Mouse (Mus musculus): Measurements from ENCODE around the gene Slc26a9. TPM values are rescaled to one million over a fixed set of nuclear protein-coding genes. Genes with fewer than 3 reads are reported as not detected.

The Slc26a9 gene
- 4.0 TPM in 1 of 2 replicates, not detected in the other for polyA plus RNA-seq (2011; ENCODE audit: insufficient read depth, insufficient read length, low replicate concordance, missing spikeins)

DNA sequence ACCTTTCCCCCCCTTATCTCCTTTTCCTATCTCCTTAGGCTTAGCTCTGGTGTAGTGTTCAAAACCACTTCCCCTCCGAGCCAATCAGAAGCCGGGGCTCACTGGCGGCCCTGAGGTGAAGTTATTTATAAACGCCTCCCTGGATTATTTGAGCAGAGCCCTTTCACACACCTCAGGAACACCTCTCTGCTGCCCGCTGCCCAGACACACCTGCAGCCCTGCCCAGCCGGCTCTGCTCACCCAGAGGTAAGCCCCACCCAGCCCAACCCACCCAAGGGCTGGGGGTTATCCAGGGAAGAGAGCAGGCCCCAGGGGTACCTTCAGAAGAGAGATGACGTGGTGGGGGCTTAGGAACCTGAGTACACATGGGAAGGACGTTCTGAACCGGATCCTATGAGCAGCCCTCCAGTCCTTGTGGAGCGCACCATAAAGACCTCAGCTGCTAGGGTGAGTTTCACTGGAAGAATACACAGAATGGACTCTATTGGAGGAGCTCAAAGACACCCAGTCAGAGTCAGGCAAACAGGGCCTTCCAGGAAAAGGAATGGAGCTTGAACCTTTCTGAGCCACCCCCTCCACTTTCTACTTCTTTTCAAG lies at the start of gene Slc26a9:
Gene Slc26a9, plus strand, starts transcription at position 155 of the 597 bp plus-strand sequence.
- TF ChIP-seq CTCF (IDR thresholded peaks at IDR 0.05; ENCODE audit: control insufficient read depth, insufficient read depth, low read length) (no peak), POLR2A (IDR thresholded peaks at IDR 0.05; ENCODE audit: borderline replicate concordance, control insufficient read depth, low read depth, low read length) (no peak)
- Histone ChIP-seq H3K4me1 (ENCODE audit: control insufficient read depth, insufficient read depth, low read length) (peaks cover 2% of the 10 kb centered on the region; the same call in 1 of the 2 replicates), H3K4me3 (replicated peaks; ENCODE audit: control insufficient read depth, low read depth, low read length) (no peak within 1 kb of the TSS), H3K27ac (ENCODE audit: control insufficient read depth, insufficient read depth, low read depth, low read length, poor library complexity) (no peak within 1 kb of the TSS)
- WGBS, result 26% methylated on average over 10 of the region's 10 CpGs

- TF ChIP-seq CTCF (IDR thresholded peaks at IDR 0.05; ENCODE audit: control insufficient read depth, insufficient read depth, low read length) (no peak), POLR2A (IDR thresholded peaks at IDR 0.05; ENCODE audit: borderline replicate concordance, control insufficient read depth, low read depth, low read length) (no peak)
- 90% methylated on average over 2 of the region's 2 CpGs for WGBS
- Histone ChIP-seq H3K27ac (ENCODE audit: control insufficient read depth, insufficient read depth, low read depth, low read length, poor library complexity) (no peak overlapping the region), H3K4me3 (replicated peaks; ENCODE audit: control insufficient read depth, low read depth, low read length) (no peak overlapping the region), H3K4me1 (ENCODE audit: control insufficient read depth, insufficient read depth, low read length) (peaks cover 2% of the 10 kb centered on the region)
These were observed 48.5 kb upstream of the Slc26a9 start for GRCm38 (mm10) chr1:131695308-131695707.

- Histone ChIP-seq H3K27ac (ENCODE audit: control insufficient read depth, insufficient read depth, low read depth, low read length, poor library complexity) (no peak overlapping the region), H3K4me1 (ENCODE audit: control insufficient read depth, insufficient read depth, low read length) (peaks cover 2% of the 10 kb centered on the region)
- 78% methylated on average over 4 of the region's 4 CpGs for WGBS
These were observed 47.5 kb upstream of the Slc26a9 start for GRCm38 (mm10) chr1:131696325-131696724.

DNA sequence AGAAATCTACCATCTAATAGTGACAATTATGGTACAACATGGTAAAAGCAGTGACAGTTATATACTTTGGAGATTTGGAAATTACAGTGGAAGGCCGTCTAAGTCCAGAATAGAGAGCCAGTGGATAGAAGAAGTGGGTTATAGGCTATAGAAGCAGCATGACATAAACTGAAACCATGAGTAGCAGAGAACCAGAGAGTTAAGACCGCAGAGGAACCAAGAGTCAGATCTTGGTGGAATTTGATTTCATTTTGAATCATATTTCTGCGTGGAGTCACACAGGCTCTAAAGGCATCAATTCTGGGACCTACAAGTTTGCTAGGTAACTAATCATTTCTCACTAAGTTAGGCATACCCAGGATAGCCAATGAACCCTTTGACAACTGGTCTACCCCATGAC lies 45.1 kb upstream of the Slc26a9 start:
- Histone ChIP-seq H3K4me1 (ENCODE audit: control insufficient read depth, insufficient read depth, low read length) (peaks cover 3% of the 10 kb centered on the region), H3K27ac (ENCODE audit: control insufficient read depth, insufficient read depth, low read depth, low read length, poor library complexity) (no peak overlapping the region), H3K4me3 (replicated peaks; ENCODE audit: control insufficient read depth, low read depth, low read length) (no peak overlapping the region)
- no peak for TF ChIP-seq POLR2A (IDR thresholded peaks at IDR 0.05; ENCODE audit: borderline replicate concordance, control insufficient read depth, low read depth, low read length)
- no peak for TF ChIP-seq CTCF (IDR thresholded peaks at IDR 0.05; ENCODE audit: control insufficient read depth, insufficient read depth, low read length)
- WGBS, result 80% methylated on average over 3 of the region's 3 CpGs

More at GRCm38 (mm10) chr1:131696325-131696724, 47.5 kb upstream of the Slc26a9 start:
- TF ChIP-seq POLR2A (IDR thresholded peaks at IDR 0.05; ENCODE audit: borderline replicate concordance, control insufficient read depth, low read depth, low read length) (no peak), CTCF (IDR thresholded peaks at IDR 0.05; ENCODE audit: control insufficient read depth, insufficient read depth, low read length) (no peak)
- H3K4me3 ChIP-seq (replicated peaks; ENCODE audit: control insufficient read depth, low read depth, low read length), result no peak overlapping the region

DNA sequence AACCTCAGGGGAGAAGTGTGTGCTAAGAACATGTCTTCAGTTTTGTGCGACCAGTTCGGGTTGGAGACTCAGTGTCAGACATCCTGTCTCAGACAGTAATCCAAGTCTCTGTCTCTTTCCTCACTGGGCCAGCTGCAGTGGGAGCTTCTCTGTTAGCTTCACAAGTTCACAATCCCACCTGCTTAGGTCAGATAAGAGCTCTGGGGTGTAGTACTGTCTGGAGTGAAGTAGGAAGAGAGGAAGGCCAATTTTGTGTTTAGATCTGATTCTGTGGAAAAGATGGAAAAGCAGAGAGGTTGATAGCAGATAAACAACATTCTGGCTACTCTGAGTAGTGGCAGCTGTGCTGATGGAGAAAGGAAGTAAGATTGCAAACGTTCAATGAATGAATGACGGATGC lies 44.2 kb upstream of the Slc26a9 start:
- Histone ChIP-seq H3K27ac (ENCODE audit: control insufficient read depth, insufficient read depth, low read depth, low read length, poor library complexity) (no peak overlapping the region), H3K4me1 (ENCODE audit: control insufficient read depth, insufficient read depth, low read length) (peaks cover 3% of the 10 kb centered on the region), H3K4me3 (replicated peaks; ENCODE audit: control insufficient read depth, low read depth, low read length) (no peak overlapping the region)
- TF ChIP-seq CTCF (IDR thresholded peaks at IDR 0.05; ENCODE audit: control insufficient read depth, insufficient read depth, low read length), result no peak
- 51% methylated on average over 4 of the region's 4 CpGs for WGBS

DNA sequence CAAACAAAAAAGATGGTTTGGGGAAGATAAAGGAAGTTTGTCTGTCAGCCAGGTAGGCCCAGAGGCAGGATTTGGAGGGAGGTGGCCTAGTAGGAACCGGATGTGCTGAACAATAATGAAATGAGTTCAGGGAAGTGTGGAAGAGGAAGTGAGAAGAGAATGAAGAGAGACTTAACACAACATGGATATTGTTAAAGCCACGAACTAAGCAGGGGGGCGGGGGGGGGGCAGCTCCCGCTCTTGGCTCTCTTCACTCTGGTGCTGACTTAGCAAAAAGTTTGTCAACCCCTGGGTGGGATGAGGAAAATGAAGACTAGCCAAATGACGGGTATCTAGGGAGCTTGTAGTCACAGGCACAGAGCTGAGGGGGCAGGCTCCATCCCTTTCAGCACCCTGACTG lies 43.4 kb upstream of the Slc26a9 start:
- WGBS, result 17% methylated on average over 5 of the region's 5 CpGs
- H3K4me3 ChIP-seq (replicated peaks; ENCODE audit: control insufficient read depth, low read depth, low read length), result no peak overlapping the region
- H3K27ac ChIP-seq (ENCODE audit: control insufficient read depth, insufficient read depth, low read depth, low read length, poor library complexity), result no peak overlapping the region; the same call in 1 of the 2 replicates
- peaks cover 3% of the 10 kb centered on the region for H3K4me1 ChIP-seq (ENCODE audit: control insufficient read depth, insufficient read depth, low read length)
- no peak for TF ChIP-seq CTCF (IDR thresholded peaks at IDR 0.05; ENCODE audit: control insufficient read depth, insufficient read depth, low read length)
- TF ChIP-seq POLR2A (IDR thresholded peaks at IDR 0.05; ENCODE audit: borderline replicate concordance, control insufficient read depth, low read depth, low read length), result no peak

DNA sequence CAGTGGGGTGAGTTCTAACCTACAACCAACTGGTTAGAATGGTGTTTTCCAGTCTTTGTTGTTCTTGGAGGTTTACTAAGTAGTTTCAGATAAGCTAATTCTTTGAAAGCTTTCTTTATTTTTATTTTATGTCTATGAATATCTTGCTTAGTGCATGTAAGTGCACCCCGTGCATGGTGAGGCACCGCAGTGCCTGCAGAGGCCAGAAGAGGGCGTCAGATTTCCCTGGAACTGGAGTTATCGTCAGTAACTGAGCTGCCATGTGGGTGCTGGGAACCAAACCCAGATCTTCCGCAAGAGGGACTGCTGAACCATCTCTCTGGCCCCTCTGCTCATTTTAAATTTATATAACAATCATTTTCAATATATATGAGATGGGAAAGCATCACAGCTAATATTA lies 42.4 kb upstream of the Slc26a9 start:
- H3K4me1 ChIP-seq (ENCODE audit: control insufficient read depth, insufficient read depth, low read length), result peaks cover 3% of the 10 kb centered on the region
- TF ChIP-seq POLR2A (IDR thresholded peaks at IDR 0.05; ENCODE audit: borderline replicate concordance, control insufficient read depth, low read depth, low read length) (no peak), CTCF (IDR thresholded peaks at IDR 0.05; ENCODE audit: control insufficient read depth, insufficient read depth, low read length) (no peak)
- 81% methylated on average over 5 of the region's 5 CpGs for WGBS

GRCm38 (mm10) chr1:131702094-131702766 lies 41.6 kb upstream of the Slc26a9 start:
- TF ChIP-seq CTCF (IDR thresholded peaks at IDR 0.05; ENCODE audit: control insufficient read depth, insufficient read depth, low read length) (no peak), POLR2A (IDR thresholded peaks at IDR 0.05; ENCODE audit: borderline replicate concordance, control insufficient read depth, low read depth, low read length) (no peak)
- Histone ChIP-seq H3K4me3 (replicated peaks; ENCODE audit: control insufficient read depth, low read depth, low read length) (no peak overlapping the region), H3K27ac (ENCODE audit: control insufficient read depth, insufficient read depth, low read depth, low read length, poor library complexity) (no peak overlapping the region), H3K4me1 (ENCODE audit: control insufficient read depth, insufficient read depth, low read length) (peaks cover 3% of the 10 kb centered on the region)
- WGBS, result 26% methylated on average over 8 of the region's 8 CpGs

More for the DNA sequence above, 42.4 kb upstream of the Slc26a9 start:
- H3K4me3 ChIP-seq (replicated peaks; ENCODE audit: control insufficient read depth, low read depth, low read length), result no peak overlapping the region
- no peak overlapping the region for H3K27ac ChIP-seq (ENCODE audit: control insufficient read depth, insufficient read depth, low read depth, low read length, poor library complexity)
